Mouse (Mus musculus): ENCODE results near the gene Fahd1. TPM values are rescaled to one million over a fixed set of nuclear protein-coding genes. Genes with fewer than 3 reads are reported as not detected.

Fahd1 gene
- polyA plus RNA-seq, 1 experiment from 2014 or later: 19.1 TPM

DNA sequence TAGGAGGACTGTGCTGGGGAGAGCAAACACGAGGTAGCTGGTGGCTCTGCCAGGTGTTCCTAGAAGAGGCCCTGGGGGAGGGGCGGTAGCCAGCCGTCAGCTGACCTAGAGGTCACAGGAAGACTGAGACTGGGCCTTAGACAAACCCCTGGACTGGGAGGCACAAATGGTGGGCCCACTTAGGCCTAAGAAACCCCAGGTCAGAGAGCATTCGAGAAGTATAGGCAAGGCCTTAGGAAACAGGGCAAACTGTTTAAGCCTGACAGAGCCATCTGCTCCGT, 27.9 kb upstream of the Fahd1 start:
- Histone ChIP-seq H3K4me3 (no peak overlapping the region), H3K27ac (no peak overlapping the region), H3K4me1 (no peaks in the 10 kb centered on the region), H3K9ac (no peak overlapping the region), H3K36me3 (replicated peaks) (peaks cover under 1% of the 10 kb centered on the region; the same call in 1 of the 2 replicates), H3K27me3 (replicated peaks) (no peaks in the 10 kb centered on the region), H3K9me3 (no peaks in the 10 kb centered on the region), H3K4me2 (no peak overlapping the region)
- ATAC-seq (replicated peaks): no peak
- WGBS: 47% methylated on average over 5 of the region's 5 CpGs

DNA sequence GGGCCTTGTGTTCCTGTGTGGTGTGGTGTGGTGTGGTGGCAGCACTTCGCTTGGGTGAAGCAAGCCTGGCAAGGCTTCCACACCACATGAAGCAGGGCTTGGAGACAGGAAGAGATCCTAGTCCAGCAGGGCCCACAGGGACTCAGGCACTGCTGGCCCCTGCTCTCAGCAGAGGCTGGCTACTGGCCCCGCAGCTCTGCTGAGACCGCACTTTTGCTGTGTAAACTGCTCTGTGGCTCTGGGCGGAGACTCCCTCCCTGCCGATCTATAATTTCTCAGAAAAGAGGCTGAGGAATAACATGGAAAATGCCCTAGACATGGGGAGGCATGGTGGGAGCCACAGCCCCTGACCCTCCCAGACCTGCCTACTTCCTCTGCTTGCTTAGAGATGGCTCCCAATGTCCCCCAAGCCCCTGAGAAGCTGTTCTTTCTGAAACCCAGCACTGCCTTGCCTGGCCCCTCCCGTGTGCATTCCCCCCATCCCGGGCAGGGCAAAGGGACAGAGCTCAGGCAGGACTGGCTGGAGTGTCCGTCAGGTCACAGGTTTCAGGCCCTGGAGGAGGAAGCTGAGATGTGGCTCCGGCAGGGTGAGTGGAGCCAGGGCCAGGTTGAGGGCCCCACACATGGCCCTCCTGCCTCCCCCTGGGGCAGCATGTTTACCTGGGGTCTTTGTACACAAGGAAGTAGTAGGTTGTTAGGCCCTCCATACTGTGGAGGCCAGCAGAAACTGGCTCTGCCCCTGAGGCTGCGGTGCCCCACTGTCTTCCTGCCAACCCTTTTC, 27.4 kb upstream of the Fahd1 start:
- no peak for ATAC-seq (replicated peaks)
- H3K4me2 ChIP-seq: no peak overlapping the region
- H3K36me3 ChIP-seq (replicated peaks): no peaks in the 10 kb centered on the region; the same call in 1 of the 2 replicates
- 67% methylated on average over 10 of the region's 10 CpGs for WGBS
- H3K9ac ChIP-seq: 0 out of 2 replicates have a peak overlapping the region, but pooled peaks have one; percentile 6
- no peak overlapping the region for H3K4me3 ChIP-seq
- H3K27me3 ChIP-seq (replicated peaks): no peaks in the 10 kb centered on the region
- H3K27ac ChIP-seq: no peak overlapping the region
- no peaks in the 10 kb centered on the region for H3K9me3 ChIP-seq
- H3K4me1 ChIP-seq: no peaks in the 10 kb centered on the region

DNA sequence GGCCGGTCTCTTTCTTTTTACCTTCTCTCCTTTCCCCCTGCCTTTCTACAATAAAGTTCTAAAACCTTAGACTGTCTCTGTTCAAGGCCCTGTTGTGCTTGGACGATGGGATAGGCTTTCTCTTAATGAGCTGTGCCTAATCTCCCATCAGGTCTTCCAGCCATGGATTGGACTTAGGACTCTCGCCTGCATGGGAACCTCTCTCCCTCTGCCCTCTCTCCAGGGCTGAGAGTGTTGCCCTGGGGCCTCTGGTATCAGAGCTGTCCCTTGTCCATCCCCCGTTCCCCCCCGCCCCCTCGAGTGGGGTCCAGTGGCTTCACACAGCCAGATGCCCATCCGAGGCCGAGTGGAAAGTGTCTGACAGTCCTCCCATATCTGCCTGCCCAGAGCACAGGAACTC, 24.8 kb upstream of the Fahd1 start:
- Histone ChIP-seq H3K4me1 (no peaks in the 10 kb centered on the region), H3K27ac (no peak overlapping the region), H3K4me2 (no peak overlapping the region), H3K4me3 (no peak overlapping the region), H3K27me3 (replicated peaks) (no peaks in the 10 kb centered on the region), H3K36me3 (replicated peaks) (no peaks in the 10 kb centered on the region), H3K9me3 (no peaks in the 10 kb centered on the region), H3K9ac (no peak overlapping the region)
- 82% methylated on average over 8 of the region's 8 CpGs for WGBS
- no peak for ATAC-seq (replicated peaks)

DNA sequence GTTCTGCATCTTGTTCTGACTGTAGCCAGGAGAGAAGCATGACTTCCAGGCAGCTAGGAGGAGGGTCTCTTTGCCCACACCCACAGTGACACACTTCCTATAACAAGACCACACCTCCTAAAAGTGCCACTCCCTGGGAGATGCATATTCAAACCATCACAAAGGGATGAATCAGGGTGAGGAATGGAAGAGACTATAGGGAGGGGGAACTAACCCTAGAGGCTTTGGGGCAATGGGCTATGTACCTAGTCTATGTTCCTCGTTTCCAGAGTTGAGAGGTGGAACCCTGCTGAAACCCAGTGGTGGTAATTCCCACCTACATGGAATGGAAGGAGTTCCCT, 24.2 kb upstream of the Fahd1 start:
- 40% methylated on average over 1 of the region's 1 CpGs for WGBS
- H3K27ac ChIP-seq: no peak overlapping the region
- H3K4me3 ChIP-seq: no peak overlapping the region
- no peak for ATAC-seq (replicated peaks)
- H3K9ac ChIP-seq: no peak overlapping the region
- no peak overlapping the region for H3K4me2 ChIP-seq
- H3K27me3 ChIP-seq (replicated peaks): no peaks in the 10 kb centered on the region
- H3K9me3 ChIP-seq: no peaks in the 10 kb centered on the region
- H3K36me3 ChIP-seq (replicated peaks): no peaks in the 10 kb centered on the region
- H3K4me1 ChIP-seq: no peaks in the 10 kb centered on the region

DNA sequence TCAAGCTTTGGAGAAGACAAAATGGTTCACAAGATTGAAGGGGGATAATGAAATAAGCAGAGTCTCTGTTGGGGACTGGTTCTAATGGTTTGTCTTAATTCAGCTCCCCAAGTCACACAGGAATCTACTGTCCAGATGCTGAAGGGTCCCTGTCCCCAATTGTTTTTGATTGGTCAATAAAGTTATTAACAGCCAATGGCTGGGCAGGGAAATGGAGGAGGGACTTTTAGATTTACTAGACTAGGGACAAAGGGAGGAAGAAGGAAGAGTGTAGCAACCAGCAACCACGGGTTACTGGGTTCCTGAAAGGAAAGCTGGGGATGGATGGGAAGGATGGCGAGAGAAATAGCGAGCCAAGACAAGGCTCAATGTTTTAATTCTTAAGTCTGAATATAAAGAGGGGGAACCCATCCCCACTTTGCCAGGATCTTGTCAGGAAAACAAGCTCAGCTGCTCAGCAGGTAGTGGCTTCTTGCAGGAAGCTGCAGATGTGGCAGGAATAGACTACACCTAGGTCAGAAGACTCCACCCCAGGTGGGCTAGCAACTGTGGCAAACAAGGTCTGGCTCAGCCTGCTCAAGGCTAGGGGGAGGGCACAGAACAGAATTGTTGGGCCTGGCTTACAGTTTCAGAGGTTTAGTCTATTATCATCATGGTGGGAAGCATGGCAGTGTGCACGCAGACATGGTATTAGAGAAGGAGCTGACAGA, 23.7 kb upstream of the Fahd1 start:
- H3K4me2 ChIP-seq: no peak overlapping the region
- H3K4me3 ChIP-seq: no peak overlapping the region
- H3K27me3 ChIP-seq (replicated peaks): no peaks in the 10 kb centered on the region
- H3K9ac ChIP-seq: no peak overlapping the region
- 53% methylated on average over 4 of the region's 4 CpGs for WGBS
- no peaks in the 10 kb centered on the region for H3K4me1 ChIP-seq
- H3K36me3 ChIP-seq (replicated peaks): no peaks in the 10 kb centered on the region
- no peak for ATAC-seq (replicated peaks)
- no peaks in the 10 kb centered on the region for H3K9me3 ChIP-seq
- no peak overlapping the region for H3K27ac ChIP-seq

DNA sequence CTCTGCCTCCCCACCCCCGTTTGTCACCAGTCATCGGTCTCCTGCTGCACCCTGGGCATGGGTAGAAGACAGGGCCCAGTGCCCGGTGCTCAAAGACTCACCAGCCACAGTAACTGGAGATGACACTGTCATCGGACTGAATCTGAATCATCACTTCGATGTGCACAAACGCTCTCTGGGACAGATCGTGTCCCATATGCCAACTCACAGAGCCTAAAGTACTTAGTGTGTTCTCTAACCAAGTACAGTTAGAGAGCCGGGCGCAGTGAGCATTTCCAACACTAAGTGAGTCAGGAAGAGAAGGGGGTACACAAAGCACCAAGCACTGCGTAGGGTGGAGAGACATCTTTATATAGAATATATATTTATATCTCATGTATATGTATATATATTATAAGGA, 17.8 kb upstream of the Fahd1 start:
- Histone ChIP-seq H3K9me3 (no peaks in the 10 kb centered on the region), H3K4me3 (no peak overlapping the region), H3K27me3 (replicated peaks) (no peaks in the 10 kb centered on the region), H3K9ac (no peak overlapping the region), H3K4me1 (no peaks in the 10 kb centered on the region), H3K4me2 (no peak overlapping the region), H3K36me3 (replicated peaks) (0 out of 2 replicates have a peak, but pooled peaks cover 5% of the 10 kb centered on the region), H3K27ac (no peak overlapping the region)
- WGBS: 95% methylated on average over 10 of the region's 10 CpGs
- no peak for ATAC-seq (replicated peaks)

DNA sequence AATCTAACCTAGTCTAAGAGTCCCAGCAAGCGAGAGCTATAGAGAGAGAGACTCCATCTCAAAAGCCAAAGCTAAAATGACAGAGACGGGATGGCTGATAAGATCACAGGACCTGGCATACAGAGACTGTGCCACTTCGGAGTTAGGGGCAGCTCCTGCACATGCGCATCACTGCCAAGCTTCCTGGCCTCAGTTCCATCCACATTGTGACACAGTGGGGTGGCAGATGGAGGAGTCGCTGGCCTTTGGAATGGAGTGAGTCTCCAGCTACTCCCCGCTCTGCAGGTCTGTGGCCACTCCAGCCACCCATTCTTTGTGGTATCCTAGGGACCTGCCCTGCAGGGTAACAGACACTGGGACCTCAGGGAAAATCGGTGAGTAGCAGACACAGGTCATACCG, 15.6 kb upstream of the Fahd1 start, which contains the start of gene Igfals:
Gene Igfals (plus strand): TSS at position 222 of the 400 bp plus-strand sequence.
- Histone ChIP-seq H3K36me3 (replicated peaks) (0 out of 2 replicates have a peak, but pooled peaks cover 14% of the 10 kb centered on the region), H3K4me3 (no peak within 1 kb of the TSS), H3K4me2 (no peak within 1 kb of the TSS), H3K4me1 (no peaks in the 10 kb centered on the region), H3K9me3 (no peaks in the 10 kb centered on the region), H3K27me3 (replicated peaks) (no peaks in the 10 kb centered on the region), H3K9ac (no peak within 1 kb of the TSS), H3K27ac (no peak within 1 kb of the TSS)
- no peak for ATAC-seq (replicated peaks)
- WGBS: 90% methylated on average over 8 of the region's 8 CpGs

DNA sequence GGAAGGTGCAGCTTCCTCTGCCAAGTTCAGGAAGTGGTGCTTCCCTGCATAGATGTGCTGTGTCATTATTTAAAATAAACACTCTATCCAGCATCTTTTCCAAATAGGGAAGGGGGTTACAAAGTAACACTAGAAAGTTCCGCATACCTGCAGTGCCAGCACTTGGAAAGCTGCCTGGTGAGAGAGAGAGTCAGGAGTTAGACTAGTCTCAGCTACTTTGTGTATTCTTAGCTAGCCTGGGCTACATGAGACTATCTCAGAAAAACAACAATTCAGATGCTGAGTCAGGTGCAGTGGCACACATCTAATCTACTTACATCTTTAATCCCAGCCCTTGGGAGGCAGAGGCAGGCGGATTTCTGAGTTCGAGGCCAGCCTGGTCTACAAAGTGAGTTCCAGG, 11.6 kb upstream of the Fahd1 start:
- H3K27me3 ChIP-seq (replicated peaks): no peaks in the 10 kb centered on the region
- no peak overlapping the region for H3K4me3 ChIP-seq
- no peak overlapping the region for H3K9ac ChIP-seq
- no peak overlapping the region for H3K27ac ChIP-seq
- H3K36me3 ChIP-seq (replicated peaks): peaks cover 14% of the 10 kb centered on the region; the same call in 1 of the 2 replicates
- no peaks in the 10 kb centered on the region for H3K4me1 ChIP-seq
- ATAC-seq (replicated peaks): no peak
- 95% methylated on average over 3 of the region's 3 CpGs for whole genome bisulfite sequencing
- no peak overlapping the region for H3K4me2 ChIP-seq
- H3K9me3 ChIP-seq: no peaks in the 10 kb centered on the region

DNA sequence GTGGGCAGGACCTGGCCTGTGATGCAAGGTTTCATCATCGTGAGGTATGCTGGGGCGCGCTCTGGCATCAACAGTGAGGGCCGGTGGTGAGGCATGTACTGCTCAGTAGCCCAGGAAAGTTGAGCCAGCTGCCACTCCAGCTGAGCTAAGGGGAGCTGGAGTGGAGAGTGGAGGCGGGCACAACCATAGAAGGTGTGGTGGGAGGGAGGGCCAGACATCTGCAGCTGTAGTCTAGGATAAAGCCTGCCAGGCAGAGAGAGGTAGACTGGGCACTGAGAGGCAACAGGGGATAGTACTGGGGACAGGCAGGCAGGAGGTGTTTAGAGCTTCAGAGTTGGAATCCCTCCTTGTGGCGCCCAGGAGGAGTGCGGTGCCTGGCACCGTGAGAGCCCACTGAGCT, 9.9 kb upstream of the Fahd1 start:
- H3K4me1 ChIP-seq: no peaks in the 10 kb centered on the region
- H3K36me3 ChIP-seq (replicated peaks): peaks cover 8% of the 10 kb centered on the region; the same call in 1 of the 2 replicates
- no peak overlapping the region for H3K4me3 ChIP-seq
- ATAC-seq (replicated peaks): no peak
- H3K9me3 ChIP-seq: no peaks in the 10 kb centered on the region
- H3K9ac ChIP-seq: no peak overlapping the region
- 92% methylated on average over 8 of the region's 8 CpGs for WGBS
- H3K4me2 ChIP-seq: no peak overlapping the region
- H3K27ac ChIP-seq: no peak overlapping the region
- H3K27me3 ChIP-seq (replicated peaks): no peaks in the 10 kb centered on the region

DNA sequence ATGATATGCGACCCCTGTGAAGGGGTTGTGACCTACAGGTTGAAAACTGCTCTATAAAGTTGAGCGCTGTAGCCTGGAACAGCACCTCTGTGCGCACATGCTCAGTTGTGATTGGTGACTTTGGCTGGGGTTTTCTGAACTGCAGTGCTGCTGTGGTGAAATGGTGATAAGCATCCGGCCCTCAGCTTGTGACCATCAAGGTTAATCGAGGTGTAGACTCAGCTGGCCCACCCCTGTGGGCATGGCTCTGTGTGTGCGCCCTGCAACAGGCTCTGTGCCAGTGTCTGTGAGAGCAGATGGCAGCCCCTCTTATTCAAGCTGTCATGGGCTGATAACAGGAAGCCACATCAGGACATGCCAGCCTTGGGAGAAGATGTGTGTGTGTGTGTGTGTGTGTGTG, 8.8 kb upstream of the Fahd1 start:
- Histone ChIP-seq H3K9ac (no peak overlapping the region), H3K4me1 (no peaks in the 10 kb centered on the region), H3K27ac (no peak overlapping the region), H3K9me3 (no peaks in the 10 kb centered on the region), H3K27me3 (replicated peaks) (no peaks in the 10 kb centered on the region), H3K4me2 (no peak overlapping the region), H3K4me3 (no peak overlapping the region), H3K36me3 (replicated peaks) (peaks cover 8% of the 10 kb centered on the region; the same call in 1 of the 2 replicates)
- no peak for ATAC-seq (replicated peaks)
- 92% methylated on average over 6 of the region's 6 CpGs for WGBS

DNA sequence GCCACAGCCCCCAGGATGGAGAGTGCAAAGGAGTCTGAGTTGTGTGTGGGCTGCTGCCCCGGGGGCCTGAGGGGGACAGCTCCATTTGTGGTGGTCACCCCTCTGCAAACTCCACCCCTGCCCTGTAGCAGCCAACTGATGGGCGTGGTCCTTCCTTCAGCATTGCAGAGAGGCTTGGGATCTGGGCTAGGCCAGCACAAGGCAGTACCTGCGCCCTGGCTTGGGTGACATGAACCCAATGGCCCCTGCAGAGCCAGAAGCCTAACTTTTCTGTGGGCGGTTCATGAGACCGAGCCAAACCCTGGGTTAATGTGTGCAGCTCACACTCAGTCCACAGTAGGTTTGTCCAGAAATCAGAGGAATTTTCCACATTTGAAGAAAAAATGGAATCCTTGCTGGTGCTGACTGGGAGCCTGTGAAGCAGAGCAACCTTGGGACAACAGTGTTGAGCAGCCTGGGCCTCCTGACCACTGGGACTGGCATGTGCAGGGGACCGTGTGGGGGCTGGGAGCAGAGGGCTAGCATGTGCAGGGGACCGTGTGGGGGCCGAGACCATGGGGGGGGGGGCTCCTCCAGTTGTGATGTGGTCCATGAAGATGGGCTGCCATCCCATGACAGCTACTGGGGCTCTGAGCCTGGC, 7.8 kb upstream of the Fahd1 start:
- no peak overlapping the region for H3K27ac ChIP-seq
- peaks cover 8% of the 10 kb centered on the region; the same call in 1 of the 2 replicates for H3K36me3 ChIP-seq (replicated peaks)
- 90% methylated on average over 8 of the region's 8 CpGs for WGBS
- H3K4me2 ChIP-seq: no peak overlapping the region
- ATAC-seq (replicated peaks): no peak
- no peaks in the 10 kb centered on the region for H3K4me1 ChIP-seq
- H3K9ac ChIP-seq: no peak overlapping the region
- H3K27me3 ChIP-seq (replicated peaks): no peaks in the 10 kb centered on the region
- no peak overlapping the region for H3K4me3 ChIP-seq
- H3K9me3 ChIP-seq: no peaks in the 10 kb centered on the region

DNA sequence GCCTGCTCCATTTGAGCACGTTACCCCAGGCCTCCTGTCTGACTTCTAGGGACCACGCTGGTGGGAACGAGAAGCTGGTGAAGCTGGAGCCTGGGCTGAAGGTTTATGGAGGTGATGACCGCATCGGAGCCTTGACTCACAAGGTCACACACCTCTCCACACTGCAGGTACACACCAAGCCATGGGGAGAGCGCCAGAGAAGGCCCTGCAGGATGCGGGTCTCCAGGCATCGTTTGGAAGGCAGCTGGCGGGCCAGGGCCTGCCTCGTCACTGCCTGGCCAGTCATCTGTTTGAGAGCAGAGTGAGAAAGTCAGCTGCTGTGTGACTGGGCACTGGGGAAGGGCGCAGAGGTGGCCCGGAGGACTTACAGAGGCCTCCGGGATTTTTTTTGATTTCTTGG, 6.4 kb upstream of the Fahd1 start:
- peaks cover 7% of the 10 kb centered on the region; the same call in 1 of the 2 replicates for H3K36me3 ChIP-seq (replicated peaks)
- no peak overlapping the region for H3K4me2 ChIP-seq
- H3K4me3 ChIP-seq: no peak overlapping the region
- 92% methylated on average over 13 of the region's 13 CpGs for WGBS
- no peaks in the 10 kb centered on the region for H3K27me3 ChIP-seq (replicated peaks)
- H3K9me3 ChIP-seq: no peaks in the 10 kb centered on the region
- H3K4me1 ChIP-seq: peaks cover 3% of the 10 kb centered on the region
- no peak overlapping the region for H3K9ac ChIP-seq
- no peak overlapping the region for H3K27ac ChIP-seq
- ATAC-seq (replicated peaks): no peak
